Mouse (Mus musculus): ENCODE results near the gene Olfr1243. TPM values are rescaled to one million over a fixed set of nuclear protein-coding genes. Genes with fewer than 3 reads are reported as not detected.
"Not testable (repeated sequence)": the region's sequence is repeated elsewhere in the genome, so short reads cannot be mapped to it uniquely, and the experiment has no call there.

Gene Olfr1243
- not detected in 2 replicates for total RNA-seq (2021)
- long read RNA-seq, result 0 reads

GRCm38 (mm10) chr2:89531387-89531786, at the start of gene Olfr1243:
TSS of gene Olfr1243 (minus strand) at chr2:89531487.
- no peak for DNase-seq

GRCm38 (mm10) chr2:89578347-89578746, 47.1 kb upstream of the Olfr1243 start, which contains the start of gene Olfr1245:
TSS of gene Olfr1245 (minus strand) at chr2:89578447.
- DNase-seq, result no peak

DNA sequence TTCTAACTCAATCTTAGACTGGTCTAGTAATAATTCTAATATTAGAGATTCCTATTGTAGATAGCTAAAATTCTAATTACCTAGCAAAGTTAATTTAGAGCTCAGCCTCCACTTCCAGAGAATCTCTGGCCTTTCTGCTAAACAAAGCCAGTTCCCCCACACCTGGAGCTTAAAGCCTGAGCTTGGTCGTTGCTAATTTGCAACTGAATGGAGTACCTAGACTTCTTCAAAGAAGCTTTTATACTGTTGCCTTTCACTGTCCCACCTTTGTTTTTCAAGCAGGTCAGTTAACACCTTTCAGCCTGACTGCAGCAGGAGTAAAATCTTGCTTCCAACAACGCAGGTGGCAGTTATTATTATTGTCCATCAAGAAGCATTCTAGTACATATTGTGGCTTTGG, 31.4 kb upstream of the Olfr1243 start:
- DNase-seq, result not testable (repeated sequence)

GRCm38 (mm10) chr2:89544516-89544915, 13.2 kb upstream of the Olfr1243 start:
- DNase-seq, result no peak

- no peak for DNase-seq
Measured at GRCm38 (mm10) chr2:89539923-89540322, 8.6 kb upstream of the Olfr1243 start.

GRCm38 (mm10) chr2:89498235-89498634, 33.1 kb downstream of the Olfr1243 start, which contains the start of gene Olfr1242:
TSS of gene Olfr1242 (minus strand) at chr2:89498335.
- no peak for DNase-seq

GRCm38 (mm10) chr2:89487026-89487425, 44.3 kb downstream of the Olfr1243 start, which contains the start of gene Olfr1241:
TSS of gene Olfr1241 (minus strand) at chr2:89487126.
- DNase-seq, result no peak

Other genes with a start within 250 kb of the Olfr1243 start
- not detected in 2 replicates for gene Olfr1229, start 243.5 kb downstream of the Olfr1243 start, total RNA-seq (2021)
- not detected in 2 replicates for gene Olfr1230, start 234.2 kb downstream of the Olfr1243 start, total RNA-seq (2021)
- gene Olfr1231, start 224.4 kb downstream of the Olfr1243 start, total RNA-seq (2021), result not detected in 2 replicates
- not detected in 2 replicates for gene Olfr1232, start 201.8 kb downstream of the Olfr1243 start, total RNA-seq (2021)
- gene Olfr1233, start 189.1 kb downstream of the Olfr1243 start, total RNA-seq (2021), result not detected in 2 replicates
- not detected in 2 replicates for gene Olfr1234, start 166.6 kb downstream of the Olfr1243 start, total RNA-seq (2021)
- not detected in 2 replicates for gene Olfr1238, start 121.8 kb downstream of the Olfr1243 start, total RNA-seq (2021)
- gene Olfr1239, start 111.1 kb downstream of the Olfr1243 start, total RNA-seq (2021), result not detected in 2 replicates
- gene Olfr1240, start 88.5 kb downstream of the Olfr1243 start, total RNA-seq (2021), result not detected in 2 replicates
- gene Olfr1241, start 44.4 kb downstream of the Olfr1243 start, total RNA-seq (2021), result not detected in 2 replicates
- gene Olfr1242, start 33.2 kb downstream of the Olfr1243 start, total RNA-seq (2021), result not detected in 2 replicates
- gene Olfr1245, start 47.0 kb upstream of the Olfr1243 start, total RNA-seq (2021), result not detected in 2 replicates
- gene Olfr1246, start 61.7 kb upstream of the Olfr1243 start, total RNA-seq (2021), result not detected in 2 replicates
- gene Olfr1247, start 82.6 kb upstream of the Olfr1243 start, total RNA-seq (2021), result not detected in 2 replicates
- not detected in 2 replicates for gene Olfr1248, start 86.8 kb upstream of the Olfr1243 start, total RNA-seq (2021)
- not detected in 2 replicates for gene Olfr1249, start 103.5 kb upstream of the Olfr1243 start, total RNA-seq (2021)
- not detected in 2 replicates for gene Olfr1250, start 130.0 kb upstream of the Olfr1243 start, total RNA-seq (2021)
- not detected in 2 replicates for gene Olfr1251, start 140.4 kb upstream of the Olfr1243 start, total RNA-seq (2021)
- not detected in 2 replicates for gene Olfr1252, start 193.5 kb upstream of the Olfr1243 start, total RNA-seq (2021)
- not detected in 2 replicates for gene Olfr1253, start 225.6 kb upstream of the Olfr1243 start, total RNA-seq (2021)

All from adrenal gland, postnatal 25 days (tissue).